In the genomic region with DNA sequence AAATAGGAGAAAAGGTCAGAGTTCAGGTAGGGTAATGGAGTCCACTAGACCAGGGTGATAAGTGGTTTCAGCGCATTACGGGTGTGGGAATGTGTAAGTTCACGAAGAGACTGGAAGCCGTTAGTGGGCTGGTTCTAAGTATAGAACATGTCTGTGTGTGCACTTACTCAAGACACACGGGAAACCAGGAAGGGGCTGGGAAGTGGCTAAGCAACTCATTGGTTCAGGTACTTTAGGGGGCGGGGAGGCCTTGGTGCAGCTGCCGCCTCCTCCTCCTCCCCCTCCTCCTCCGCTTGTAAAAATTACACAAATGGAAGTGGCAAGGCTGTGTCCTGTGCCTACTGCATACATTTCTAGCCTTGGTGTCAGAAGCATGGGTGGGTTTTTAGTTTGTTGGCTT, we compare ENCODE assay signal across 26 mouse cellular contexts. TPM values are rescaled to one million over a fixed set of nuclear protein-coding genes. Genes with fewer than 3 reads are reported as not detected.
A peak's percentile ranks its signal among the peaks of the same experiment; 100 is the strongest.
DNase-seq lines count a peak whose midpoint lies in the region; ATAC-seq and TF ChIP-seq lines count a peak whose summit lies in the region.
"Had no signal": no experiment of that assay in that cellular context is flagged by ENCODE, and none has a peak within 500 bp of the region (broad histone marks: within the 10 kb centered on the region; RNA-seq: fewer than 3 reads in every experiment).

No protein-coding gene starts in this region.

- H3K9ac ChIP-seq in heart, embryonic 13.5 days: no peak overlapping the region
- H3K9ac ChIP-seq in heart, adult 2 months (ENCODE audit: low read depth, low read length): no peak overlapping the region
- H3K9ac ChIP-seq: hindbrain, embryonic 14.5 days; liver, embryonic 15.5 days; lung, embryonic 15.5 days had no signal

- no peaks in the 10 kb centered on the region for H3K79me2 ChIP-seq in heart, adult 2 months (replicated peaks; ENCODE audit: control insufficient read depth, insufficient read depth, low read length)

- no peak for TF ChIP-seq POLR2A in heart, adult 2 months (IDR thresholded peaks at IDR 0.05; ENCODE audit: insufficient read depth, low read depth, low read length)
- TF ChIP-seq POLR2A in testis, adult 2 months (IDR thresholded peaks at IDR 0.05; ENCODE audit: control insufficient read depth, low read depth, low read length): no peak

- peaks cover 23% of the 10 kb centered on the region for H3K4me1 ChIP-seq in heart, embryonic 13.5 days
- H3K4me1 ChIP-seq in heart, adult 2 months (ENCODE audit: control insufficient read depth, insufficient read depth, low read length): no peaks in the 10 kb centered on the region
- peaks cover 7% of the 10 kb centered on the region for H3K4me1 ChIP-seq in testis, adult 2 months (ENCODE audit: control insufficient read depth, insufficient read depth, low read length)
- H3K4me1 ChIP-seq: liver, embryonic 15.5 days had no signal

- ATAC-seq in heart, embryonic 13.5 days (ENCODE audit: extremely low read depth, insufficient number of reproducible peaks, low FRiP score, low TSS enrichment): no peak
- peak; percentile 58 for ATAC-seq in megakaryocyte progenitor cell, adult 5-6 weeks (replicated peaks; ENCODE audit: poor library complexity)
- ATAC-seq: inflammation-experienced regulatory T-cells, adult 6 months had no signal

- H3K4me3 ChIP-seq in heart, embryonic 13.5 days: no peak overlapping the region
- H3K4me3 ChIP-seq in heart, adult 2 months: no peak overlapping the region
- peak overlapping the region; percentile 45 for H3K4me3 ChIP-seq in testis, adult 2 months (ENCODE audit: control insufficient read depth, low read depth, low read length)
- H3K4me3 ChIP-seq: gastrocnemius, adult 2 months; liver, embryonic 15.5 days; lung, embryonic 15.5 days; midbrain, embryonic 10.5 days had no signal

- no peaks in the 10 kb centered on the region for H3K27me3 ChIP-seq in heart, embryonic 13.5 days (replicated peaks)
- no peaks in the 10 kb centered on the region for H3K27me3 ChIP-seq in heart, adult 2 months (ENCODE audit: control insufficient read depth, insufficient read depth, low read length)
- no peaks in the 10 kb centered on the region for H3K27me3 ChIP-seq in testis, adult 2 months (ENCODE audit: control insufficient read depth, insufficient read depth, low read length)
- H3K27me3 ChIP-seq: CH12.LX; liver, embryonic 15.5 days; lung, embryonic 15.5 days had no signal

- 34% methylated on average over 8 of the region's 8 CpGs for WGBS in heart, embryonic 13.5 days
- 72% methylated on average over 8 of the region's 8 CpGs for WGBS in heart, adult 2 months

- H3K9me3 ChIP-seq in heart, embryonic 13.5 days: no peaks in the 10 kb centered on the region
- H3K9me3 ChIP-seq: liver, embryonic 15.5 days; lung, embryonic 15.5 days; midbrain, embryonic 10.5 days had no signal

- peak overlapping the region; percentile 4; the same call in 1 of the 2 replicates for H3K4me2 ChIP-seq in heart, embryonic 13.5 days
- H3K4me2 ChIP-seq: hindbrain, embryonic 14.5 days; liver, embryonic 15.5 days; lung, embryonic 15.5 days had no signal

- intact Hi-C loops in heart, adult 2 months (cut with DNase I): no loop called here

- H3K36me3 ChIP-seq in heart, embryonic 13.5 days: peaks cover 60% of the 10 kb centered on the region
- H3K36me3 ChIP-seq in heart, adult 2 months (ENCODE audit: control insufficient read depth, insufficient read depth, low read length): no peaks in the 10 kb centered on the region; the same call in 1 of the 2 replicates
- H3K36me3 ChIP-seq in testis, adult 2 months (ENCODE audit: control insufficient read depth, insufficient read depth, low read length): no peaks in the 10 kb centered on the region
- H3K36me3 ChIP-seq: liver, embryonic 15.5 days had no signal

- TF ChIP-seq EP300 in heart, adult 2 months (IDR thresholded peaks at IDR 0.05; ENCODE audit: insufficient read depth, low read depth, low read length): no peak

- DNase-seq in heart, adult 2 months: no peak
- DNase-seq in testis, postnatal 10 days (ENCODE audit: low spot score): no peak
- peak; percentile 81 for DNase-seq in R1 (ENCODE audit: low read depth, low spot score)
- no peak for DNase-seq in layer of hippocampus, postnatal 25 days (ENCODE audit: extremely low spot score in 1 of 2, low spot score in 1 of 2)
- DNase-seq: adrenal gland, postnatal 14 days; B cell, adult 2 months; cerebellum, adult 8-10 months; cerebellum, postnatal 36 days; gastrocnemius, adult 2 months; heart, postnatal 4 days; kidney, adult 2 months; kidney, postnatal 25 days; liver; right cerebral cortex, adult 18-20 months; right cerebral cortex, postnatal 4 days; thymus, adult 18-20 months had no signal

- no peak overlapping the region for H3K27ac ChIP-seq in heart, embryonic 13.5 days (replicated peaks)
- no peak overlapping the region for H3K27ac ChIP-seq in heart, adult 2 months
- no peak overlapping the region for H3K27ac ChIP-seq in testis, adult 2 months (ENCODE audit: control insufficient read depth, insufficient read depth, low read depth, low read length)
- H3K27ac ChIP-seq: gastrocnemius, adult 2 months; hindbrain, embryonic 14.5 days; liver, embryonic 15.5 days; lung, embryonic 15.5 days; macrophage; midbrain, embryonic 10.5 days had no signal

- no peak for TF ChIP-seq CTCF in heart, adult 2 months (IDR thresholded peaks at IDR 0.05)
- TF ChIP-seq CTCF in testis, adult 2 months (IDR thresholded peaks at IDR 0.05; ENCODE audit: control insufficient read depth, insufficient read depth, insufficient replicate concordance, low read depth, low read length): no peak

RNA-seq across cellular contexts. Expression of a gene that starts 13.6 kb away (rescaled TPM):
- 13.5 and 16.2 TPM in 2 replicates for polyA plus RNA-seq in heart, embryonic 13.5 days (2015; fragmentation: Nextera tagmentation; extraction: Ambion mirVana)
- under 1 TPM; 0.50 to 0.75 TPM for total RNA-seq in heart, adult 2 months (2021)
- polyA plus RNA-seq in heart, adult 2 months (2012; rRNA removed): 0.49 and 0.76 TPM in 2 replicates
- 2.1 and 2.6 TPM in 2 replicates for polyA plus RNA-seq in testis, adult 2 months (2012; rRNA removed)
- 0.46 and 1.4 TPM in 2 replicates for total RNA-seq in megakaryocyte progenitor cell, adult 5-6 weeks (2015)
- total RNA-seq in megakaryocyte progenitor cell, adult 5-6 weeks (2017): 0.20 and 0.96 TPM in 2 replicates
- total RNA-seq in layer of hippocampus, postnatal 25 days (2021): 1 to 10 TPM; 1.9 to 3.3 TPM
- polyA plus RNA-seq: inflammation-experienced regulatory T-cells, adult 6 months had no signal
